Comparison of ENCODE assay signal across 9 mouse cellular contexts in the genomic region with DNA sequence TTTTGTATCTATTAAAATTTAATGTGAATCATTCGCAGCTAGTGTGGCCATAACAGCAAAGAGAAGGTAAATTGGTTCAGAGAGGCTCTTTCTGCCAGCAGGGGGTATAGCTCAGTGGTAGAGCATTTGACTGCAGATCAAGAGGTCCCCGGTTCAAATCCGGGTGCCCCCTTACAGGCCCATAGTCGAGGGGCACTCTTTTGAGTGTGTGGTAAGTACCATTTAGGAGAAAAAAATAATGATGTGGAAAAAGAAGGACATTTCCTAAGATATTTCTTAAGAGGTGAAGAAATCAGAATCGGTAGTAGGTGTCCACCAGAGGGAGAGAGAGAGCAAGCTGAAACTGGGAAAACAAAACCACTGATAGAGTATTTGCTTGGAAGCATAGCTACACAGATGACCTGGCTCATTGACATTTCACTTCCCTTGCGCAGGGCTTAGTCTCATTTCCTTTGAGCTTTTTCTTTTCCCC. TPM values are rescaled to one million over a fixed set of nuclear protein-coding genes. Genes with fewer than 3 reads are reported as not detected.
DNase-seq lines count a peak whose midpoint lies in the region; ATAC-seq and TF ChIP-seq lines count a peak whose summit lies in the region.
"Had no signal": no experiment of that assay in that cellular context is flagged by ENCODE, and none has a peak within 500 bp of the region (broad histone marks: within the 10 kb centered on the region; RNA-seq: fewer than 3 reads in every experiment).

No protein-coding gene starts in this region.

- no peaks in the 10 kb centered on the region for H3K9me3 ChIP-seq in embryonic facial prominence, embryonic 13.5 days
- H3K9me3 ChIP-seq in heart, embryonic 10.5 days: no peaks in the 10 kb centered on the region
- no peaks in the 10 kb centered on the region for H3K9me3 ChIP-seq in kidney, embryonic 15.5 days (replicated peaks)
- H3K9me3 ChIP-seq in limb, embryonic 15.5 days: no peaks in the 10 kb centered on the region; the same call in 1 of the 2 replicates

- H3K36me3 ChIP-seq in embryonic facial prominence, embryonic 13.5 days: no peaks in the 10 kb centered on the region
- H3K36me3 ChIP-seq in heart, embryonic 10.5 days: no peaks in the 10 kb centered on the region
- H3K36me3 ChIP-seq in kidney, embryonic 15.5 days: no peaks in the 10 kb centered on the region
- H3K36me3 ChIP-seq in limb, embryonic 15.5 days: no peaks in the 10 kb centered on the region
- no peaks in the 10 kb centered on the region for H3K36me3 ChIP-seq in myocyte (ENCODE audit: control insufficient read depth, insufficient read depth)
- H3K36me3 ChIP-seq in splenic B cell, adult 2 months (ENCODE audit: control insufficient read depth, insufficient read depth, low read length, poor library complexity, severe bottlenecking): no peaks in the 10 kb centered on the region

- no peak overlapping the region for H3K27ac ChIP-seq in embryonic facial prominence, embryonic 13.5 days
- H3K27ac ChIP-seq in heart, embryonic 10.5 days: no peak overlapping the region
- H3K27ac ChIP-seq in kidney, embryonic 15.5 days: no peak overlapping the region
- H3K27ac ChIP-seq in limb, embryonic 15.5 days: no peak overlapping the region

- TF ChIP-seq POLR2A in myocyte (IDR thresholded peaks at IDR 0.05; ENCODE audit: insufficient read length, low read depth): no peak

- no peak overlapping the region for H3K9ac ChIP-seq in embryonic facial prominence, embryonic 13.5 days
- H3K9ac ChIP-seq in kidney, embryonic 15.5 days: no peak overlapping the region
- no peak overlapping the region for H3K9ac ChIP-seq in limb, embryonic 15.5 days

- no peak overlapping the region for H3K4me3 ChIP-seq in embryonic facial prominence, embryonic 13.5 days
- no peak overlapping the region for H3K4me3 ChIP-seq in heart, embryonic 10.5 days
- H3K4me3 ChIP-seq in kidney, embryonic 15.5 days (replicated peaks): no peak overlapping the region
- H3K4me3 ChIP-seq in limb, embryonic 15.5 days: no peak overlapping the region
- H3K4me3 ChIP-seq in myocyte: no peak overlapping the region
- H3K4me3 ChIP-seq: erythroblast, embryonic 14.5 days had no signal

- WGBS in embryonic facial prominence, embryonic 13.5 days: 14% methylated on average over 6 of the region's 6 CpGs
- WGBS in heart, embryonic 10.5 days: 14% methylated on average over 6 of the region's 6 CpGs
- 13% methylated on average over 6 of the region's 6 CpGs for WGBS in kidney, embryonic 15.5 days
- WGBS in limb, embryonic 15.5 days: 14% methylated on average over 6 of the region's 6 CpGs

- no peaks in the 10 kb centered on the region for H3K27me3 ChIP-seq in embryonic facial prominence, embryonic 13.5 days
- H3K27me3 ChIP-seq in heart, embryonic 10.5 days (ENCODE audit: insufficient read depth, poor library complexity, severe bottlenecking): peaks cover 52% of the 10 kb centered on the region
- H3K27me3 ChIP-seq in kidney, embryonic 15.5 days: no peaks in the 10 kb centered on the region
- H3K27me3 ChIP-seq in limb, embryonic 15.5 days: no peaks in the 10 kb centered on the region
- no peaks in the 10 kb centered on the region for H3K27me3 ChIP-seq in myocyte (ENCODE audit: control insufficient read depth, insufficient read depth, insufficient read length)
- H3K27me3 ChIP-seq in splenic B cell, adult 2 months (ENCODE audit: control insufficient read depth, insufficient read depth, low read length, poor library complexity, severe bottlenecking): no peaks in the 10 kb centered on the region

- H3K4me1 ChIP-seq in embryonic facial prominence, embryonic 13.5 days: no peaks in the 10 kb centered on the region
- no peaks in the 10 kb centered on the region for H3K4me1 ChIP-seq in heart, embryonic 10.5 days
- H3K4me1 ChIP-seq in kidney, embryonic 15.5 days: no peaks in the 10 kb centered on the region
- no peaks in the 10 kb centered on the region for H3K4me1 ChIP-seq in limb, embryonic 15.5 days

- peak; percentile 65 for DNase-seq in CD4-positive helper T cell, adult 2 months (ENCODE audit: low read depth, low spot score)
- peak; percentile 84 for DNase-seq in adrenal gland, postnatal 25 days
- DNase-seq in heart, embryonic 10.5 days (ENCODE audit: low spot score): peak; percentile 88
- DNase-seq in splenic B cell, adult 2 months (ENCODE audit: low read depth, low spot score): peak; percentile 72

- no peaks in the 10 kb centered on the region for H3K79me2 ChIP-seq in myocyte (ENCODE audit: control insufficient read depth, insufficient read depth)

- H3K4me2 ChIP-seq in embryonic facial prominence, embryonic 13.5 days: no peak overlapping the region
- H3K4me2 ChIP-seq in kidney, embryonic 15.5 days: no peak overlapping the region
- H3K4me2 ChIP-seq in limb, embryonic 15.5 days: no peak overlapping the region
- no peak overlapping the region for H3K4me2 ChIP-seq in myocyte (ENCODE audit: low read depth)

- ATAC-seq in embryonic facial prominence, embryonic 13.5 days (ENCODE audit: insufficient number of reproducible peaks, insufficient read depth, low FRiP score, low TSS enrichment, low read depth): peak; percentile 48; the same call in 1 of the 2 replicates
- ATAC-seq in kidney, embryonic 15.5 days (replicated peaks; ENCODE audit: low FRiP score): peak; percentile 82
- peak; percentile 65; the same call in 1 of the 2 replicates for ATAC-seq in limb, embryonic 15.5 days (ENCODE audit: insufficient number of reproducible peaks, low FRiP score, low TSS enrichment, low read depth)

- H3ac ChIP-seq in myocyte (ENCODE audit: control insufficient read depth, insufficient read length): no peak overlapping the region

TF ChIP-seq in myocyte, 11 proteins besides CTCF, POLR2A, EP300 and RAD21:
- TF ChIP-seq USF1 (IDR thresholded peaks at IDR 0.05; ENCODE audit: low read depth): no peak
- no peak for TF ChIP-seq TCF3 (IDR thresholded peaks at IDR 0.05; ENCODE audit: insufficient read length, low read depth)
- no peak for TF ChIP-seq REST (IDR thresholded peaks at IDR 0.05; ENCODE audit: insufficient read depth, insufficient read length)
- no peak for TF ChIP-seq E2F4 (IDR thresholded peaks at IDR 0.05; ENCODE audit: insufficient read depth)
- 0 out of 2 replicates have a peak, but pooled peaks have one; percentile 34 for TF ChIP-seq CEBPB (IDR thresholded peaks at IDR 0.05; ENCODE audit: insufficient read depth, poor library complexity, severe bottlenecking)
- TF ChIP-seq MAX (IDR thresholded peaks at IDR 0.05; ENCODE audit: low read depth): no peak

RNA-seq across cellular contexts. Expression of a gene that starts 25.7 kb away (rescaled TPM):
- 7.9 and 9.0 TPM in 2 replicates for total RNA-seq in adrenal gland, postnatal 25 days (2021)
- 14.4 and 15.3 TPM in 2 replicates for polyA plus RNA-seq in embryonic facial prominence, embryonic 13.5 days (2015; fragmentation: Nextera tagmentation; extraction: Ambion mirVana)
- 3.7 and 4.9 TPM in 2 replicates for polyA plus RNA-seq in heart, embryonic 10.5 days (2016; fragmentation: Nextera tagmentation; extraction: Ambion mirVana)
- 9.0 and 10.7 TPM in 2 replicates for polyA plus RNA-seq in kidney, embryonic 15.5 days (2015; fragmentation: Nextera tagmentation; extraction: Ambion mirVana)
- 10.6 and 11.3 TPM in 2 replicates for polyA plus RNA-seq in limb, embryonic 15.5 days (2015; fragmentation: Nextera tagmentation; extraction: Ambion mirVana)
- polyA plus RNA-seq in myocyte (2012; fragmentation: generic; extraction: Trizol): 1.5 TPM

RNA-seq across cellular contexts. Expression of a gene that starts 58.7 kb away (rescaled TPM):
- total RNA-seq in adrenal gland, postnatal 25 days (2021): 18.9 and 19.2 TPM in 2 replicates
- 23.2 and 24.0 TPM in 2 replicates for polyA plus RNA-seq in embryonic facial prominence, embryonic 13.5 days (2015; fragmentation: Nextera tagmentation; extraction: Ambion mirVana)
- 9.4 and 11.8 TPM in 2 replicates for polyA plus RNA-seq in heart, embryonic 10.5 days (2016; fragmentation: Nextera tagmentation; extraction: Ambion mirVana)
- polyA plus RNA-seq in kidney, embryonic 15.5 days (2015; fragmentation: Nextera tagmentation; extraction: Ambion mirVana): 19.3 and 20.6 TPM in 2 replicates
- 17.2 and 18.0 TPM in 2 replicates for polyA plus RNA-seq in limb, embryonic 15.5 days (2015; fragmentation: Nextera tagmentation; extraction: Ambion mirVana)
- polyA plus RNA-seq in myocyte (2012; fragmentation: generic; extraction: Trizol): 9.7 TPM
